Comparison of ENCODE assay signal across 8 mouse cellular contexts in the genomic region with DNA sequence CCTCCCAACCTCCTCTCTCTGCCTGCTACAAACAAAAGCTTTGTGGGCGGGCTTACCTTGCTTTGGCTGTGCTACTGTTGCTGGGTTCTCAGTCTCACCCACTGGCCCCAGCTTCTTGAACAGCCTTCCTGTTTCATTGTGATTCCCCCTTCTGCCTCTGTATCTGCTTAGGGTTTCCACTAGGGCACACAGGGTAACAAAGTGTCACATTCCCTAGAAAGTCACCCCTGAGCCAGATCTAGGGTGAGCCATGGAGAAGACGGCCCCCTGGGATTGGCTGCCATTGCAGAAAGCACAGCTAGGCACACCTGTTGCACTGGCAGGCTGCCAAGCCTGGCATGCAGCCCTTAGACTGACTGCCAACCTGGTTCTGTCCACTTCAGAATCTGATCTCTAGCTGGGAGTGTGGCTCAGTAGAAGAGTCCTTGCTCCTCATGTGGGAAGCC. TPM values are rescaled to one million over a fixed set of nuclear protein-coding genes. Genes with fewer than 3 reads are reported as not detected.
A peak's percentile ranks its signal among the peaks of the same experiment; 100 is the strongest.
DNase-seq lines count a peak whose midpoint lies in the region; ATAC-seq and TF ChIP-seq lines count a peak whose summit lies in the region.

No protein-coding gene starts in this region.

- TF ChIP-seq CTCF in spleen, adult 2 months (IDR thresholded peaks at IDR 0.05; ENCODE audit: extremely low read depth, insufficient read depth, insufficient read length, insufficient replicate concordance): no peak

- no peaks in the 10 kb centered on the region for H3K9me3 ChIP-seq in embryonic facial prominence, embryonic 13.5 days
- no peaks in the 10 kb centered on the region for H3K9me3 ChIP-seq in heart, embryonic 16.5 days (replicated peaks; ENCODE audit: control insufficient read depth, low read length)
- H3K9me3 ChIP-seq in kidney, embryonic 15.5 days (replicated peaks): no peaks in the 10 kb centered on the region

- ATAC-seq in embryonic facial prominence, embryonic 13.5 days (ENCODE audit: insufficient number of reproducible peaks, insufficient read depth, low FRiP score, low TSS enrichment, low read depth): no peak
- ATAC-seq in heart, embryonic 16.5 days (replicated peaks; ENCODE audit: extremely low read depth, insufficient read depth, low FRiP score): peak; percentile 72
- ATAC-seq in kidney, embryonic 15.5 days (replicated peaks; ENCODE audit: low FRiP score): peak; percentile 70; the same call in 1 of the 2 replicates

- H3K36me3 ChIP-seq in spleen, adult 2 months (ENCODE audit: control insufficient read depth, insufficient read depth, low read length): no peaks in the 10 kb centered on the region
- H3K36me3 ChIP-seq in embryonic facial prominence, embryonic 13.5 days: no peaks in the 10 kb centered on the region
- no peaks in the 10 kb centered on the region for H3K36me3 ChIP-seq in heart, embryonic 16.5 days (ENCODE audit: control insufficient read depth, insufficient read depth)
- H3K36me3 ChIP-seq in kidney, embryonic 15.5 days: no peaks in the 10 kb centered on the region

- 0 out of 2 replicates have a peak overlapping the region, but pooled peaks have one; percentile 25 for H3K27ac ChIP-seq in spleen, adult 2 months (ENCODE audit: insufficient read depth, low read length)
- H3K27ac ChIP-seq in embryonic facial prominence, embryonic 13.5 days: peak overlapping the region; percentile 80
- H3K27ac ChIP-seq in heart, embryonic 16.5 days (ENCODE audit: low read length): peak overlapping the region; percentile 82
- H3K27ac ChIP-seq in kidney, embryonic 15.5 days: peak overlapping the region; percentile 47

- no peak for TF ChIP-seq POLR2A in spleen, adult 2 months (IDR thresholded peaks at IDR 0.05; ENCODE audit: low read depth, low read length)

- no peak overlapping the region for H3K4me3 ChIP-seq in spleen, adult 2 months (ENCODE audit: extremely low read depth, insufficient read depth, insufficient read length)
- no peak overlapping the region for H3K4me3 ChIP-seq in embryonic facial prominence, embryonic 13.5 days
- H3K4me3 ChIP-seq in heart, embryonic 16.5 days (ENCODE audit: low read length): no peak overlapping the region
- no peak overlapping the region for H3K4me3 ChIP-seq in kidney, embryonic 15.5 days (replicated peaks)

- H3K4me2 ChIP-seq in embryonic facial prominence, embryonic 13.5 days: peak overlapping the region; percentile 27; the same call in 1 of the 2 replicates
- 0 out of 2 replicates have a peak overlapping the region, but pooled peaks have one; percentile 14 for H3K4me2 ChIP-seq in heart, embryonic 16.5 days (ENCODE audit: low read depth, low read length)
- H3K4me2 ChIP-seq in kidney, embryonic 15.5 days: no peak overlapping the region

- H3K4me1 ChIP-seq in spleen, adult 2 months (ENCODE audit: control insufficient read depth, insufficient read depth, insufficient read length): peaks cover 6% of the 10 kb centered on the region; the same call in 1 of the 2 replicates
- peaks cover 23% of the 10 kb centered on the region for H3K4me1 ChIP-seq in embryonic facial prominence, embryonic 13.5 days
- H3K4me1 ChIP-seq in heart, embryonic 16.5 days (ENCODE audit: control insufficient read depth, insufficient read depth, low read length): peaks cover 12% of the 10 kb centered on the region
- peaks cover 10% of the 10 kb centered on the region for H3K4me1 ChIP-seq in kidney, embryonic 15.5 days

- 15% methylated on average over 2 of the region's 2 CpGs for WGBS in spleen, adult 2 months
- WGBS in embryonic facial prominence, embryonic 13.5 days: 37% methylated on average over 2 of the region's 2 CpGs
- 33% methylated on average over 2 of the region's 2 CpGs for WGBS in heart, embryonic 16.5 days
- WGBS in kidney, embryonic 15.5 days: 59% methylated on average over 2 of the region's 2 CpGs

- no peak for DNase-seq in spleen, adult 2 months (ENCODE audit: low read depth in 1 of 2, low spot score in 2 of 2)
- no peak for DNase-seq in spleen, adult 12 weeks (ENCODE audit: low spot score)
- DNase-seq in lung, postnatal 25 days (ENCODE audit: low spot score): peak; percentile 79
- DNase-seq in skeletal muscle tissue, adult 2 months (ENCODE audit: low read depth, low spot score): peak; percentile 78
- DNase-seq in right cerebral cortex, postnatal 36 days (ENCODE audit: low spot score in 2 of 2): no peak

- H3K27me3 ChIP-seq in spleen, adult 2 months (ENCODE audit: control insufficient read depth, insufficient read depth, low read length): no peaks in the 10 kb centered on the region
- no peaks in the 10 kb centered on the region for H3K27me3 ChIP-seq in embryonic facial prominence, embryonic 13.5 days
- no peaks in the 10 kb centered on the region for H3K27me3 ChIP-seq in heart, embryonic 16.5 days (ENCODE audit: control insufficient read depth, insufficient read depth, low read length)
- H3K27me3 ChIP-seq in kidney, embryonic 15.5 days: no peaks in the 10 kb centered on the region

- H3K9ac ChIP-seq in embryonic facial prominence, embryonic 13.5 days: no peak overlapping the region
- 0 out of 2 replicates have a peak overlapping the region, but pooled peaks have one; percentile 16 for H3K9ac ChIP-seq in heart, embryonic 16.5 days (ENCODE audit: low read length)
- no peak overlapping the region for H3K9ac ChIP-seq in kidney, embryonic 15.5 days

RNA-seq across cellular contexts. Expression of gene Tex26, which starts 10.6 kb away (rescaled TPM):
- polyA plus RNA-seq in spleen, adult 2 months (2012; rRNA removed): not detected in 2 replicates
- polyA plus RNA-seq in embryonic facial prominence, embryonic 13.5 days (2015; fragmentation: Nextera tagmentation; extraction: Ambion mirVana): 0.34 TPM in 1 of 2 replicates, not detected in the other
- 0.28 and 0.69 TPM in 2 replicates for polyA plus RNA-seq in heart, embryonic 16.5 days (2015; fragmentation: Nextera tagmentation; extraction: Ambion mirVana)
- polyA plus RNA-seq in kidney, embryonic 15.5 days (2015; fragmentation: Nextera tagmentation; extraction: Ambion mirVana): 0.26 TPM in 1 of 2 replicates, not detected in the other

RNA-seq across cellular contexts. Expression of gene Medag, which starts 17.3 kb away (rescaled TPM):
- polyA plus RNA-seq in spleen, adult 2 months (2012; rRNA removed): 0.57 and 1.1 TPM in 2 replicates
- polyA plus RNA-seq in embryonic facial prominence, embryonic 13.5 days (2015; fragmentation: Nextera tagmentation; extraction: Ambion mirVana): 0.48 and 0.93 TPM in 2 replicates
- polyA plus RNA-seq in heart, embryonic 16.5 days (2015; fragmentation: Nextera tagmentation; extraction: Ambion mirVana): 1.6 and 2.2 TPM in 2 replicates
- 0.48 and 0.62 TPM in 2 replicates for polyA plus RNA-seq in kidney, embryonic 15.5 days (2015; fragmentation: Nextera tagmentation; extraction: Ambion mirVana)

Comparison
In these comparisons a context has a peak if more than half of its experiments do, and no peak if none do; other contexts are left out.
1. DNase-seq: peak in lung, postnatal 25 days (single experiment) and skeletal muscle tissue, adult 2 months (single experiment); none in spleen, adult 2 months (0 of 2), spleen, adult 12 weeks (single experiment) and right cerebral cortex, postnatal 36 days (0 of 2).
2. H3K27ac ChIP-seq: peak in every context shown above with its lines; median percentile 82 in heart, embryonic 16.5 days; 80 in embryonic facial prominence, embryonic 13.5 days; 47 in kidney, embryonic 15.5 days; 25 in spleen, adult 2 months.